Mouse (Mus musculus): ENCODE measurements around the gene Zdhhc14. TPM values are rescaled to one million over a fixed set of nuclear protein-coding genes. Genes with fewer than 3 reads are reported as not detected.

Gene Zdhhc14
- total and polyA plus RNA-seq, 3 experiments: 0.34 to 1.3 (median 0.35) TPM

DNA sequence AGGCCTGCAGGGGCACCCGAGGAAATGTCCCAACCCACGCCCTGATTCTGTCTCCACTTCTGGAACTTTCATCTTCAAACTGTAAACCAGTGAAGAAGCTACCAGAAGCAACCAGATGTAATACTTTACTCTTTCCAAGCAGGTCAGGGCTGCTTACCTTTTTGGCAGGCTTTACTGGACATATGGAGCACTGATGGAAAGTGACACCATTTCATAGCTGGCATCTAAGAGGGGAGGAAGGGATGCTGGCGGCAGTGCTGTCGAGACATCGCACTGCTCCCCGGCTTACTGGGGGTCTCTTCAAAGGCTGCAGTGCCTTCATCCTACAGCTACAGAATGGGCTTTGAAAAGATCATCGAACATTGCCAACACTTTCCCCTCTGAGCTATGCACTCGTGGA is 5.3 kb downstream of the Zdhhc14 start:
- dilution Hi-C loops (cut with MboI; ENCODE audit: extremely low pct_ligation_motif_present, extremely low pct_unique_long_range_greater_than_20kb, low sequenced_read_pairs): no loop called here
- DNase-seq (ENCODE audit: extremely low read depth): no peak

DNA sequence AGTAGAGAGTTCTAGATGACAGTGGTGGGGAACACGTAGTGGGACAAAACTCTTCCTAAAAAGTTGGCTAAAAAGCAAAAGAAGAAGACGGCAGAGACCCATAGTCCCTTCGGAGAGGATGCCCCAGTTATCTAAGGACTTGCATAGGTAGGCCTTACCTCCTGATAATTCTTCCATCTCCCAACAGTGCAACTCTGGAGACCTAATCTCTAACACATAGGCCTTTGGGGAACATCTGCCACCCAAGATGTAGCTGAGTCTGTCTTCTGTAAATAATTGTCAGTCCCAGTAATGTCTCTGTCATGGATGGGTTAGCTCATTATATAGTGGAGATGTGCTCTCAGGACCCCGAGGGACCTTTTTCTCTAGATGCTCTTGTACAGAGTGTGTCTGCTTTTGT is 6.6 kb downstream of the Zdhhc14 start:
- TF ChIP-seq USF2 (conservative IDR thresholded peaks at IDR 0.05; ENCODE audit: low read depth, low read length) (no peak), GABPA (IDR thresholded peaks at IDR 0.05; ENCODE audit: insufficient replicate concordance, low read depth, low read length) (no peak), ELF1 (IDR thresholded peaks at IDR 0.05; ENCODE audit: low read depth, low read length) (no peak), NELFE (IDR thresholded peaks at IDR 0.05; ENCODE audit: low read depth, low read length) (no peak), IRF4 (IDR thresholded peaks at IDR 0.05; ENCODE audit: low read depth, low read length) (no peak), POLR2A (IDR thresholded peaks at IDR 0.05; ENCODE audit: low read depth, low read length) (no peak), SIN3A (IDR thresholded peaks at IDR 0.05; ENCODE audit: low read length) (no peak), JUN (IDR thresholded peaks at IDR 0.05; ENCODE audit: insufficient read depth, low read depth, low read length) (no peak), CHD2 (IDR thresholded peaks at IDR 0.05; ENCODE audit: low read length) (no peak)
- H3K9ac ChIP-seq (ENCODE audit: insufficient read depth, low read depth): no peak overlapping the region
- H3K4me2 ChIP-seq (ENCODE audit: insufficient read depth, low read depth, poor library complexity, severe bottlenecking): no peak overlapping the region
- H3K27me3 ChIP-seq (replicated peaks): peaks cover 2% of the 10 kb centered on the region
- dilution Hi-C loops (cut with MboI; ENCODE audit: extremely low pct_ligation_motif_present, extremely low pct_unique_long_range_greater_than_20kb, low sequenced_read_pairs) (no loop called here), in situ Hi-C loops (cut with MboI; ENCODE audit: low pct_ligation_motif_present, low pct_unique_long_range_greater_than_20kb, low sequenced_read_pairs) (no loop called here)
- H3K79me2 ChIP-seq (replicated peaks; ENCODE audit: control insufficient read depth, extremely low read depth, insufficient read depth, poor library complexity, severe bottlenecking): no peaks in the 10 kb centered on the region
- peaks cover 0 to 1% of the 10 kb centered on the region in 2 experiments; a peak in 1 of 4 replicates for H3K4me1 ChIP-seq (ENCODE audit: control insufficient read depth in 1 of 2, insufficient read depth in 2 of 2)
- no peaks in the 10 kb centered on the region for H3K36me3 ChIP-seq (replicated peaks in 1 of 2; ENCODE audit: control insufficient read depth in 1 of 2, insufficient read depth in 1 of 2, low read length in 1 of 2)
- no peak overlapping the region for H3K4me3 ChIP-seq (replicated peaks in 1 of 3; ENCODE audit: low read depth in 2 of 3, low read length in 2 of 3, poor library complexity in 1 of 3)
- no peaks in the 10 kb centered on the region for H3K9me3 ChIP-seq (replicated peaks; ENCODE audit: low read length)
- no peak for DNase-seq (ENCODE audit: extremely low read depth)
- no peak overlapping the region for H3K27ac ChIP-seq (ENCODE audit: insufficient read depth, low read depth)

More for the DNA sequence above, 5.3 kb downstream of the Zdhhc14 start:
- Histone ChIP-seq H3K4me1 (ENCODE audit: control insufficient read depth in 1 of 2, insufficient read depth in 2 of 2) (peaks cover 2 to 9% of the 10 kb centered on the region in 2 experiments; a peak in 2 of 4 replicates), H3K27me3 (replicated peaks) (peaks cover 11% of the 10 kb centered on the region), H3K9ac (ENCODE audit: insufficient read depth, low read depth) (no peak overlapping the region), H3K4me3 (replicated peaks in 1 of 3; ENCODE audit: low read depth in 2 of 3, low read length in 2 of 3, poor library complexity in 1 of 3) (no peak overlapping the region), H3K9me3 (replicated peaks; ENCODE audit: low read length) (no peaks in the 10 kb centered on the region), H3K36me3 (replicated peaks in 1 of 2; ENCODE audit: control insufficient read depth in 1 of 2, insufficient read depth in 1 of 2, low read length in 1 of 2) (no peaks in the 10 kb centered on the region), H3K79me2 (replicated peaks; ENCODE audit: control insufficient read depth, extremely low read depth, insufficient read depth, poor library complexity, severe bottlenecking) (no peaks in the 10 kb centered on the region), H3K4me2 (ENCODE audit: insufficient read depth, low read depth, poor library complexity, severe bottlenecking) (no peak overlapping the region), H3K27ac (ENCODE audit: insufficient read depth, low read depth) (no peak overlapping the region)
- in situ Hi-C loops (cut with MboI; ENCODE audit: low pct_ligation_motif_present, low pct_unique_long_range_greater_than_20kb, low sequenced_read_pairs): no loop called here
- no peak for TF ChIP-seq MAZ (IDR thresholded peaks at IDR 0.05; ENCODE audit: low read depth, low read length)
- no peak for TF ChIP-seq NRF1 (IDR thresholded peaks at IDR 0.05; ENCODE audit: low read depth, low read length)
- no peak for TF ChIP-seq ZC3H11A (IDR thresholded peaks at IDR 0.05; ENCODE audit: low read depth, low read length)
- TF ChIP-seq JUN (IDR thresholded peaks at IDR 0.05; ENCODE audit: insufficient read depth, low read depth, low read length): no peak
- TF ChIP-seq USF1 (IDR thresholded peaks at IDR 0.05; ENCODE audit: low read depth, low read length): no peak
- TF ChIP-seq IRF4 (IDR thresholded peaks at IDR 0.05; ENCODE audit: low read depth, low read length): no peak
- TF ChIP-seq JUND (conservative IDR thresholded peaks at IDR 0.05; ENCODE audit: low read depth, low read length): no peak
- TF ChIP-seq MXI1 (IDR thresholded peaks at IDR 0.05; ENCODE audit: low read depth, low read length): no peak
- no peak for TF ChIP-seq POLR2A (IDR thresholded peaks at IDR 0.05; ENCODE audit: low read depth, low read length)
- no peak for TF ChIP-seq ETS1 (conservative IDR thresholded peaks at IDR 0.05; ENCODE audit: low read depth, low read length)
- no peak for TF ChIP-seq POLR2AphosphoS2 (IDR thresholded peaks at IDR 0.05; ENCODE audit: low read depth, low read length)
- TF ChIP-seq ZNF384 (IDR thresholded peaks at IDR 0.05; ENCODE audit: low read depth, low read length): no peak

Measured in CH12.LX (cell line).